ENCODE assay signal across 9 mouse cellular contexts in genomic region chr6:54460915-54461671, GRCm38 (mm10). TPM values are rescaled to one million over a fixed set of nuclear protein-coding genes. Genes with fewer than 3 reads are reported as not detected.
A peak's percentile ranks its signal among the peaks of the same experiment; 100 is the strongest.
DNase-seq lines count a peak whose midpoint lies in the region; ATAC-seq lines count a peak whose summit lies in the region.
"Had no signal": no experiment of that assay in that cellular context is flagged by ENCODE, and none has a peak within 500 bp of the region (broad histone marks: within the 10 kb centered on the region; RNA-seq: fewer than 3 reads in every experiment).

No protein-coding gene starts in this region.

- H3K27ac ChIP-seq in heart, embryonic 11.5 days (ENCODE audit: low read depth, low read length) = no peak overlapping the region

- peak; percentile 75 to 76 for DNase-seq in left cerebral cortex, adult 18-20 months (ENCODE audit: low spot score in 2 of 2)
- DNase-seq in left cerebral cortex, adult 11 months (ENCODE audit: low spot score) = no peak
- DNase-seq in cerebellum, adult 9-11 months = peak; percentile 70
- peak; percentile 48 to 84 for DNase-seq in left cerebral cortex, postnatal 25 days (ENCODE audit: low spot score in 2 of 2)
- DNase-seq in skeletal muscle tissue, adult 2 months (ENCODE audit: low read depth, low spot score) = peak; percentile 92
- no peak for DNase-seq in thymus, adult 18-20 months
- no peak for DNase-seq in urinary bladder, adult 2 months (ENCODE audit: low spot score)

- 66% methylated on average over 13 of the region's 13 CpGs for WGBS in heart, embryonic 11.5 days (ENCODE audit: insufficient replicate concordance)

- 0 out of 2 replicates have a peak, but pooled peaks have one; percentile 28 for ATAC-seq in heart, embryonic 11.5 days (replicated peaks; ENCODE audit: insufficient number of reproducible peaks, low FRiP score, low TSS enrichment)

- H3K27me3 ChIP-seq in heart, embryonic 11.5 days (ENCODE audit: control insufficient read depth, insufficient read depth, low read length) = no peaks in the 10 kb centered on the region

- H3K4me3 ChIP-seq in heart, embryonic 11.5 days (ENCODE audit: low read depth, low read length) = no peak overlapping the region
- H3K4me3 ChIP-seq: megakaryocyte, embryonic 14.5 days had no signal

- peaks cover 31% of the 10 kb centered on the region for H3K4me1 ChIP-seq in heart, embryonic 11.5 days (ENCODE audit: control insufficient read depth, insufficient read depth, low read length)

- intact Hi-C loops in left cerebral cortex, postnatal 25 days (cut with DNase I) = loop anchor here (2.0 kb wide), 1 partner anchor 28 kb away; no protein-coding TSS in a partner anchor

- no peak overlapping the region for H3K4me2 ChIP-seq in heart, embryonic 11.5 days

- no peaks in the 10 kb centered on the region for H3K9me3 ChIP-seq in heart, embryonic 11.5 days (replicated peaks; ENCODE audit: control insufficient read depth, low read length)

- no peaks in the 10 kb centered on the region for H3K36me3 ChIP-seq in heart, embryonic 11.5 days (ENCODE audit: control insufficient read depth, insufficient read depth, low read length)

- H3K9ac ChIP-seq in heart, embryonic 11.5 days (ENCODE audit: low read depth, low read length) = no peak overlapping the region

RNA-seq across cellular contexts. Expression of gene Wipf3, which starts 31.7 kb away (rescaled TPM):
- 10 to 100 TPM; 73.0 to 85.6 TPM for total RNA-seq in left cerebral cortex, adult 18-20 months (2021)
- 3.5 and 3.8 TPM in 2 replicates for polyA plus RNA-seq in heart, embryonic 11.5 days (2014; fragmentation: Nextera tagmentation; extraction: Ambion mirVana)
- 10 to 100 TPM; 72.4 to 84.9 TPM for total RNA-seq in left cerebral cortex, postnatal 25 days (2021)
- 0.95 and 1.7 TPM in 2 replicates for polyA plus RNA-seq in urinary bladder, adult 2 months (2012; rRNA removed)

Comparison
In these comparisons a context has a peak if more than half of its experiments do, and no peak if none do; other contexts are left out.
1. DNase-seq: peak in left cerebral cortex, adult 18-20 months (2 of 2), cerebellum, adult 9-11 months (single experiment), left cerebral cortex, postnatal 25 days (2 of 2) and skeletal muscle tissue, adult 2 months (single experiment); none in left cerebral cortex, adult 11 months (single experiment), thymus, adult 18-20 months (0 of 2) and urinary bladder, adult 2 months (single experiment).